Mouse (Mus musculus) C2C12 (cell line): Measurements from ENCODE around the gene Retreg1. TPM values are rescaled to one million over a fixed set of nuclear protein-coding genes. Genes with fewer than 3 reads are reported as not detected.

ENCODE experiments used
- H3K27me3 ChIP-seq: one replicate; pipeline ENCODE4 v1.6.1; 2011; ENCODE audit not compliant: control insufficient read depth, insufficient read depth, insufficient read length
- H3K36me3 ChIP-seq: one replicate; pipeline ENCODE4 v1.6.1; 2011; ENCODE audit not compliant: control insufficient read depth, insufficient read depth
- H3K4me3 ChIP-seq: one replicate; pipeline ENCODE4 v1.5.1; 2011; ENCODE audit warnings: mild to moderate bottlenecking, control low read depth; ENCODE audit not compliant: poor library complexity, insufficient read depth, severe bottlenecking
- H3K79me2 ChIP-seq: one replicate; pipeline ENCODE4 v1.6.1; 2011; ENCODE audit not compliant: control insufficient read depth, insufficient read depth
- H3K79me3 ChIP-seq: one replicate; pipeline ENCODE4 v1.6.1; 2011; ENCODE audit warnings: low read depth, control low read depth
- H3ac ChIP-seq: one replicate; pipeline ENCODE3; 2011; ENCODE audit warnings: low read depth; ENCODE audit not compliant: control insufficient read depth, insufficient read length
- CEBPB ChIP-seq: IDR thresholded peaks from one replicate; pipeline ENCODE4 v1.6.1; 2011; ENCODE audit warnings: low read depth, mild to moderate bottlenecking, control low read depth, moderate library complexity
- CTCF ChIP-seq: IDR thresholded peaks from one replicate; pipeline ENCODE4 v1.5.1; 2011; ENCODE audit not compliant: control insufficient read depth, insufficient read depth, insufficient read length
- FOSL1 ChIP-seq: IDR thresholded peaks from one replicate; pipeline ENCODE4 v1.8.0; 2011; ENCODE audit warnings: mild to moderate bottlenecking, low read length; ENCODE audit not compliant: poor library complexity, insufficient read depth, severe bottlenecking
- MAX ChIP-seq: IDR thresholded peaks from one replicate; pipeline ENCODE4 v1.6.1; 2011; ENCODE audit warnings: mild to moderate bottlenecking, control low read depth
- MYOD1 ChIP-seq: IDR thresholded peaks from one replicate; pipeline ENCODE4 v1.6.1; 2011; ENCODE audit warnings: low read depth; ENCODE audit not compliant: control insufficient read depth, insufficient read length
- MYOG ChIP-seq: IDR thresholded peaks from one replicate; pipeline ENCODE4 v1.6.1; 2011; ENCODE audit not compliant: control insufficient read depth, insufficient read length; ENCODE audit errors: extremely low read depth
- USF1 ChIP-seq: IDR thresholded peaks from one replicate; pipeline ENCODE4 v1.6.1; 2011; ENCODE audit warnings: low read depth, mild to moderate bottlenecking, control low read depth, moderate library complexity
- polyA plus RNA-seq: library from polyadenylated mRNA; unstranded; fragments of >200 nt; fragmentation: generic; extraction: Trizol; gene quantifications from one replicate; pipeline ENCODE4 v1.2.1, GENCODE M21; 2012; ENCODE audit warnings: missing spikeins

Retreg1 gene
- polyA plus RNA-seq, 1 experiment, result 32.8 TPM

GRCm38 (mm10) chr15:25806878-25807277 lies 36.1 kb upstream of the Retreg1 start:
- TF ChIP-seq MAX (no peak), CEBPB (no peak), CTCF (no peak), MYOG (no peak), USF1 (no peak), MYOD1 (no peak)
- Histone ChIP-seq H3K79me2 (peaks cover 5% of the 10 kb centered on the region), H3K79me3 (no peaks in the 10 kb centered on the region), H3K4me3 (no peak overlapping the region), H3K36me3 (peaks cover 99% of the 10 kb centered on the region), H3K27me3 (no peaks in the 10 kb centered on the region), H3ac (no peak overlapping the region)

- Histone ChIP-seq H3ac (no peak overlapping the region), H3K79me3 (no peaks in the 10 kb centered on the region), H3K36me3 (peaks cover 99% of the 10 kb centered on the region), H3K79me2 (peaks cover 5% of the 10 kb centered on the region), H3K27me3 (no peaks in the 10 kb centered on the region), H3K4me3 (no peak overlapping the region)
- TF ChIP-seq CEBPB, result no peak
- no peak for TF ChIP-seq MAX
- TF ChIP-seq MYOD1, result no peak
- no peak for TF ChIP-seq CTCF
- no peak for TF ChIP-seq FOSL1
- no peak for TF ChIP-seq MYOG
- TF ChIP-seq USF1, result no peak
Measured at GRCm38 (mm10) chr15:25808677-25809460, 34.1 kb upstream of the Retreg1 start.

GRCm38 (mm10) chr15:25809669-25810068 lies 33.3 kb upstream of the Retreg1 start:
- TF ChIP-seq FOSL1, result no peak
- no peak overlapping the region for H3K4me3 ChIP-seq
- peaks cover 5% of the 10 kb centered on the region for H3K79me2 ChIP-seq
- H3K36me3 ChIP-seq, result peaks cover 99% of the 10 kb centered on the region
- H3K27me3 ChIP-seq, result no peaks in the 10 kb centered on the region
- H3ac ChIP-seq, result no peak overlapping the region
- no peaks in the 10 kb centered on the region for H3K79me3 ChIP-seq

- Histone ChIP-seq H3K27me3 (no peaks in the 10 kb centered on the region), H3ac (no peak overlapping the region), H3K79me3 (no peaks in the 10 kb centered on the region), H3K79me2 (peaks cover 5% of the 10 kb centered on the region), H3K4me3 (no peak overlapping the region), H3K36me3 (peaks cover 98% of the 10 kb centered on the region)
- TF ChIP-seq FOSL1 (no peak), USF1 (no peak), MAX (no peak), MYOD1 (no peak), MYOG (no peak), CTCF (no peak), CEBPB (no peak)
Measured at GRCm38 (mm10) chr15:25811834-25812250, 31.1 kb upstream of the Retreg1 start.

GRCm38 (mm10) chr15:25812479-25812878 lies 30.5 kb upstream of the Retreg1 start:
- Histone ChIP-seq H3K36me3 (peaks cover 92% of the 10 kb centered on the region), H3ac (no peak overlapping the region), H3K27me3 (no peaks in the 10 kb centered on the region), H3K79me2 (peaks cover 5% of the 10 kb centered on the region), H3K79me3 (no peaks in the 10 kb centered on the region), H3K4me3 (no peak overlapping the region)
- TF ChIP-seq USF1 (no peak), CEBPB (no peak), MYOG (no peak), MAX (no peak), MYOD1 (no peak), FOSL1 (no peak)

- no peak overlapping the region for H3ac ChIP-seq
- no peak for TF ChIP-seq MYOD1
- TF ChIP-seq CTCF, result no peak
- TF ChIP-seq FOSL1, result no peak
- TF ChIP-seq MAX, result no peak
- no peak for TF ChIP-seq MYOG
- TF ChIP-seq CEBPB, result no peak
- no peak for TF ChIP-seq USF1
- H3K27me3 ChIP-seq, result no peaks in the 10 kb centered on the region
- H3K79me3 ChIP-seq, result no peaks in the 10 kb centered on the region
- no peak overlapping the region for H3K4me3 ChIP-seq
- no peaks in the 10 kb centered on the region for H3K79me2 ChIP-seq
- H3K36me3 ChIP-seq, result peaks cover 71% of the 10 kb centered on the region
Measured at GRCm38 (mm10) chr15:25814535-25814934, 28.4 kb upstream of the Retreg1 start.
